Mouse (Mus musculus) C2C12 (cell line): Measurements from ENCODE around the gene Cnn1. TPM values are rescaled to one million over a fixed set of nuclear protein-coding genes. Genes with fewer than 3 reads are reported as not detected.

ENCODE experiments used
- H3K27me3 ChIP-seq: one replicate; pipeline ENCODE4 v1.6.1; 2011; ENCODE audit not compliant: control insufficient read depth, insufficient read depth, insufficient read length
- H3K36me3 ChIP-seq: one replicate; pipeline ENCODE4 v1.6.1; 2011; ENCODE audit not compliant: control insufficient read depth, insufficient read depth
- H3K4me3 ChIP-seq: one replicate; pipeline ENCODE4 v1.5.1; 2011; ENCODE audit warnings: mild to moderate bottlenecking, control low read depth; ENCODE audit not compliant: poor library complexity, insufficient read depth, severe bottlenecking
- H3K79me2 ChIP-seq: one replicate; pipeline ENCODE4 v1.6.1; 2011; ENCODE audit not compliant: control insufficient read depth, insufficient read depth
- H3K79me3 ChIP-seq: one replicate; pipeline ENCODE4 v1.6.1; 2011; ENCODE audit warnings: low read depth, control low read depth
- H3ac ChIP-seq: one replicate; pipeline ENCODE3; 2011; ENCODE audit warnings: low read depth; ENCODE audit not compliant: control insufficient read depth, insufficient read length
- CEBPB ChIP-seq: IDR thresholded peaks from one replicate; pipeline ENCODE4 v1.6.1; 2011; ENCODE audit warnings: low read depth, mild to moderate bottlenecking, control low read depth, moderate library complexity
- CTCF ChIP-seq: IDR thresholded peaks from one replicate; pipeline ENCODE4 v1.5.1; 2011; ENCODE audit not compliant: control insufficient read depth, insufficient read depth, insufficient read length
- FOSL1 ChIP-seq: IDR thresholded peaks from one replicate; pipeline ENCODE4 v1.8.0; 2011; ENCODE audit warnings: mild to moderate bottlenecking, low read length; ENCODE audit not compliant: poor library complexity, insufficient read depth, severe bottlenecking
- MAX ChIP-seq: IDR thresholded peaks from one replicate; pipeline ENCODE4 v1.6.1; 2011; ENCODE audit warnings: mild to moderate bottlenecking, control low read depth
- MYOD1 ChIP-seq: IDR thresholded peaks from one replicate; pipeline ENCODE4 v1.6.1; 2011; ENCODE audit warnings: low read depth; ENCODE audit not compliant: control insufficient read depth, insufficient read length
- MYOG ChIP-seq: IDR thresholded peaks from one replicate; pipeline ENCODE4 v1.6.1; 2011; ENCODE audit not compliant: control insufficient read depth, insufficient read length; ENCODE audit errors: extremely low read depth
- USF1 ChIP-seq: IDR thresholded peaks from one replicate; pipeline ENCODE4 v1.6.1; 2011; ENCODE audit warnings: low read depth, mild to moderate bottlenecking, control low read depth, moderate library complexity
- polyA plus RNA-seq: library from polyadenylated mRNA; unstranded; fragments of >200 nt; fragmentation: generic; extraction: Trizol; gene quantifications from one replicate; pipeline ENCODE4 v1.2.1, GENCODE M21; 2012; ENCODE audit warnings: missing spikeins

Cnn1 gene
- polyA plus RNA-seq, 1 experiment = 52.4 TPM

DNA sequence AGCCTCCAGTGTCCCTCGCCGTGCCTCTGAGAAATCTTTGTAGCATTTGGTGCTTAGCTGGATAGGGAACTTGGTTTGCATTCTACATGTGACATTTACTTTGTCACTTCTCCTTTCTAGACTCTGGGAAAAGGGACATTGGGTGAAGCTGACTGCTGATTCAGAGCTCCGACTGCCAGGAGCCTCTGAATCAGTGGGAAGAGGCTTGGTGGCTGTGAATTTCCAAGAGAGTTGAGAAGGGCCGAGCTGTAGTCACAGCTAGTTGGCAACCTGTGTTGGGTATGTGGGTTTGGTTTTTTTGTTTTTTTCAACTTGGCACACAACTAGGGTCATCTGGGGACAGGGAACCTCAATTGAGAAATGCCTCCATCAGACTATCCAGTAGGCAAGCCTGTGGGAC, 20.5 kb downstream of the Cnn1 start:
- Histone ChIP-seq H3K79me3 (peaks cover 13% of the 10 kb centered on the region), H3K4me3 (no peak overlapping the region), H3K79me2 (peaks cover 22% of the 10 kb centered on the region), H3ac (no peak overlapping the region), H3K27me3 (peaks cover 3% of the 10 kb centered on the region), H3K36me3 (no peaks in the 10 kb centered on the region)
- TF ChIP-seq MYOG (no peak), MYOD1 (no peak), CEBPB (no peak), USF1 (no peak), MAX (no peak), CTCF (no peak), FOSL1 (no peak)

DNA sequence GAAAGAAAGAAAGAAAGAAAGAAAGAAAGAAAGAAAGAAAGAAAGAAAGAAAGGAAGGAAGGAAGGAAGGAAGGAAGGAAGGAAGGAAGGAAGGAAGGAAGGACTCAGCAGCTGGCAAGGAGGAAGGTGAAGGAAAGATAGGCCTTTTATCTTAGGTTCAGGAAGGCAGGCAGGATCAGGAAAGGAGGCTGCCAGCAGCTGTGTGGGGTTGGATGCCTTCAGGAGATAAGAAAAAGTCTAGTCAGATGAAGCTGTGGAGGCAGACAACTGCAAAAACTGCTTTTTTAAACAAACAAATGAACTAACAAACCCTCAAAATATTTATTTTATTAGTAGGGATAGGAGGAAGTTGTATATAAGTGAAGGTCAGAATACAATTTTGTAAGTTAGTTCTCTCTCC, 22.5 kb downstream of the Cnn1 start:
- no peak for TF ChIP-seq CEBPB
- TF ChIP-seq MAX = no peak
- no peak for TF ChIP-seq CTCF
- TF ChIP-seq MYOD1 = no peak
- no peak for TF ChIP-seq FOSL1
- no peak for TF ChIP-seq MYOG
- TF ChIP-seq USF1 = no peak
- H3K79me3 ChIP-seq = peaks cover 1% of the 10 kb centered on the region
- no peak overlapping the region for H3K4me3 ChIP-seq
- H3K36me3 ChIP-seq = no peaks in the 10 kb centered on the region
- peaks cover 3% of the 10 kb centered on the region for H3K27me3 ChIP-seq
- H3ac ChIP-seq = no peak overlapping the region
- peaks cover 3% of the 10 kb centered on the region for H3K79me2 ChIP-seq

DNA sequence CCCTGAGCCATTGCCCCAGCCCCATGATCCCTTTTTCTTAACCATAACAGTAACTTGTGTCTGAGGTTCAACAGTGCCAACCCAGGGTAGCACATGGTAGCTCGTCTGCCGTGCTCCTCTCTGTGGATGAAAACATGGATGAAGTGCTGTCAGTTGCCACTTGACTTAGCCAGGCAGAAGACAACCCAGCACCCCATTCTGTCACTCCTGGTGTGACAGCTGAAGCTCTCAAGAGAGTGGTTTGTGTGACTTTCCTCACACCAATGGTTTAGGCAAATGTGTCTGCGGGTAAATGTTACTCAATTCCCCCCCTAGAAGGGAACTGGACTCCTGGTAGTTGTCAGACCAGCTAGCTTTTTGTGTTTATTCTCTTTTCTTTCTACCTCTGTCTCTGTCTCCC, 23.0 kb downstream of the Cnn1 start:
- no peak overlapping the region for H3K4me3 ChIP-seq
- no peaks in the 10 kb centered on the region for H3K79me2 ChIP-seq
- H3K36me3 ChIP-seq = no peaks in the 10 kb centered on the region
- peaks cover 3% of the 10 kb centered on the region for H3K27me3 ChIP-seq
- TF ChIP-seq USF1 (no peak), MYOD1 (no peak), CEBPB (no peak), MAX (no peak)
- H3K79me3 ChIP-seq = no peaks in the 10 kb centered on the region
- no peak overlapping the region for H3ac ChIP-seq

DNA sequence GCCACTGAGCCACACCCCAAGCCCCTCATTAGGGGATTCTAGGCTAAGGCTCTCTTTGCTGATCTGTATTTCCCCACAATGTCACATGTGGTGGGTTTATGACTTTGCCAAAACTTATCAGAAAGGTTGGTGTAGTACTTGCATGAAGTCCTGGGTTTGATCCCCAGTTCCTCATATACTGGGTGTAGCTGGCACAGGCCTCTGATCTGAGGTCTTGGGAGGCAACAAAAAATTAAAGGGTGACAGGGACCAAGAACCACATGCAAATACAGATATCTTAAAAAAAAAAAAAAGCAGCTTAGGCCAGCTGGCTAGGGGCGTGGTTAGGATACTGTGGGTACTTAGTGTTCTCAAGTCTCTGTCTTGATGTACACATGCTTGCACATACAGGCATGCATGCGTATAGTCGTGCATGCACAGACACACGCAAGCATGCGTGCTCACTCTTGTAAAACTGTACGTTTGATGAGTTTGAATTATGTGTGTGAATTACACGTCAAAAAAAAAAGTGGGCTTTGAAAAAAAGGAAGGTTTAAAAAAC, 24.1 kb downstream of the Cnn1 start:
- Histone ChIP-seq H3K36me3 (no peaks in the 10 kb centered on the region), H3K79me3 (no peaks in the 10 kb centered on the region), H3K27me3 (peaks cover 3% of the 10 kb centered on the region), H3K79me2 (no peaks in the 10 kb centered on the region), H3ac (no peak overlapping the region), H3K4me3 (no peak overlapping the region)
- TF ChIP-seq CTCF (no peak), FOSL1 (no peak), CEBPB (no peak), MYOD1 (no peak), USF1 (no peak), MYOG (no peak), MAX (no peak)

DNA sequence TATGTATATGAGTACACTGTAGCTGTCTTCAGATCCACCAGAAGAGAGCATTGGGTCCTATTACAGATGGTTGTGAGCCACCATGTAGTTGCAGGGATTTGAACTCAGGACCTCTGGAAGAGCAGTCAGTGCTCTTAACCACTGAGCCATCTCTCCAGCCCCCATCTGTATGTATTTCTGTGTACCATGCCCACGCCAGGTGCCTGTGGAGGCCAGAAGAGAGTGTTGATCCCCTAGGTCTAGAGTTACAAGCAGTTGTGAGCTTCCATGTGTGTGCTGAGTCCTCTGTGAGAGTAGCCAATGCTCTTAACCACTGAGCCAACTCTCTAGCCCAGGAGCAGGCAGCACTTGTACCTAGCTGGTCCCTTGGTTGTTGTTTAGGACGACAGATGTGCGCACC, 25.2 kb downstream of the Cnn1 start:
- no peaks in the 10 kb centered on the region for H3K36me3 ChIP-seq
- peaks cover 3% of the 10 kb centered on the region for H3K27me3 ChIP-seq
- no peaks in the 10 kb centered on the region for H3K79me3 ChIP-seq
- no peak overlapping the region for H3K4me3 ChIP-seq
- TF ChIP-seq CTCF (no peak), FOSL1 (no peak), MYOD1 (no peak), USF1 (no peak), MYOG (no peak), MAX (no peak), CEBPB (no peak)
- no peak overlapping the region for H3ac ChIP-seq
- no peaks in the 10 kb centered on the region for H3K79me2 ChIP-seq

DNA sequence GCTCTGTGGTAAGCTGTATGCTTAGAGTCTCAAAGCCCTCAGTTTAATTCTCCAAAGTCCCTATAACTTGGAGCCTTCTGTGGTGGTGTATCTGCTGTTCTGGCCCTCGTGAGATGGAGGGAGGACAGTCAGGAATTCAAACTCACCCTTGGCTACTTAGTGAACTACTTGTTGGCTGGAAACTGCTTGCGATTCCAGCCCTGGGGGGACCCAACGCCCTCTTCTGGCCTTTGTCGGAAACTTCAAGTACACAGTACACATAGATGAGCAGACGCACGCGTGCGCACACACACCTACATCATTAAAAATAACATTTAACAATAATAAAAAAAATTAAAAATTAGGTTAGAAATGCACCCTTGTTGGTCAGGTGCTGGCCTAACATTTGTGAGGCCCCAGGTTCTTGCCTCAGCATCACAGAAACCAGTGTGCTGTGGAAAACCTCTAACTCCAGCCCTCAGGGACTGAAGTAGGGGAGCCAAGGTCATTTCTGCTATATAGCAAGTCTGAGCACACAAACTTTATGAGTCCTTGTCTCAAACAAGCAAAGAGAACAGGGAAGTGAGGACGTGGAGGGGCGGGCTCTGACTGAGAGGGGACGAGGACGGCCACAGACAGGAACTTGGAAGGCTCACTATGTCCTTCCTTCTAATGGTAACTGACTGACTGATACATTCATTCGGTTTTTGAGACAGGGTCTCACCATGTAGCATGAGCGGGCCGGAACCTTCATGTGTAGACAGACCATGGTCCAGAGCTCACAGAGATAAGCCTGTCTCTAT, 26.4 kb downstream of the Cnn1 start:
- H3K4me3 ChIP-seq = no peak overlapping the region
- H3K79me3 ChIP-seq = no peaks in the 10 kb centered on the region
- H3K79me2 ChIP-seq = no peaks in the 10 kb centered on the region
- H3K36me3 ChIP-seq = no peaks in the 10 kb centered on the region
- no peak overlapping the region for H3ac ChIP-seq
- TF ChIP-seq MYOG (no peak), CEBPB (no peak), CTCF (no peak), MAX (no peak)
- H3K27me3 ChIP-seq = peaks cover 3% of the 10 kb centered on the region
